Mouse (Mus musculus) midbrain, embryonic 11.5 days (tissue): ENCODE measurements at regions not wholly inside any gene's neighbourhood (a gene's known extent, or its start where the extent isn't known, plus 50 kb on each side); places are given as distances from the start of the nearest gene placed in this dataset.

Experiments used
- ATAC-seq: fragments of 200-750 bp; cut with Nextera tagmentation; 2 replicates; pipeline ENCODE4 v1.8.0; 2017; ENCODE audit warnings: moderate TSS enrichment, moderate library complexity; ENCODE audit not compliant: low FRiP score
- DNase-seq: peaks from one replicate; pipeline ENCODE4 v3.0.0; 2015; ENCODE audit warnings: low spot score; ENCODE audit errors: missing footprints
- H3K27ac ChIP-seq: fragments of 300-500 bp; sonication (generic); 2 replicates; pipeline ENCODE4 v1.5.1; 2014; ENCODE audit warnings: low read depth, low read length
- H3K27me3 ChIP-seq: fragments of 300-500 bp; sonication (generic); 2 replicates; pipeline ENCODE4 v1.6.1; 2014; ENCODE audit warnings: mild to moderate bottlenecking, low read length, moderate library complexity, mixed read lengths; ENCODE audit not compliant: control insufficient read depth, insufficient read depth
- H3K36me3 ChIP-seq: fragments of 300-500 bp; sonication (generic); 2 replicates; pipeline ENCODE4 v1.6.1; 2014; ENCODE audit warnings: mild to moderate bottlenecking, low read length, moderate library complexity, mixed read lengths; ENCODE audit not compliant: control insufficient read depth, insufficient read depth
- H3K4me1 ChIP-seq: fragments of 300-500 bp; sonication (generic); 2 replicates; pipeline ENCODE4 v1.6.1; 2014; ENCODE audit warnings: low read length; ENCODE audit not compliant: control insufficient read depth, insufficient read depth
- H3K4me2 ChIP-seq: fragments of 300-500 bp; sonication (generic); 2 replicates; pipeline ENCODE4 v1.6.1; 2014; ENCODE audit warnings: mild to moderate bottlenecking, moderate library complexity
- H3K4me3 ChIP-seq: fragments of 300-500 bp; sonication (generic); 2 replicates; pipeline ENCODE4 v1.5.1; 2014; ENCODE audit warnings: low read depth, low read length
- H3K9ac ChIP-seq: fragments of 300-500 bp; sonication (generic); 2 replicates; pipeline ENCODE4 v1.6.1; 2014; ENCODE audit warnings: low read length
- H3K9me3 ChIP-seq: fragments of 300-500 bp; sonication (generic); 2 replicates; pipeline ENCODE4 v1.6.1; 2016; ENCODE audit warnings: low read length; ENCODE audit not compliant: control insufficient read depth
- WGBS: fragments of 180-500 bp; shearing (Covaris S2); extraction: QIAGEN DNeasy Blood & Tissue Kit; methylation state at CpG from one replicate; pipeline ENCODE4 v1.1.7; 2014; 5-methylcytosine and 5-hydroxymethylcytosine counted together

GRCm38 (mm10) chr1:91664622-91665021 lies 124.3 kb downstream of the Asb1 start:
- Histone ChIP-seq H3K27me3 (no peaks in the 10 kb centered on the region), H3K4me2 (no peak overlapping the region), H3K36me3 (no peaks in the 10 kb centered on the region), H3K4me1 (no peaks in the 10 kb centered on the region), H3K9me3 (no peaks in the 10 kb centered on the region), H3K4me3 (no peak overlapping the region), H3K9ac (no peak overlapping the region), H3K27ac (no peak overlapping the region)
- ATAC-seq (no peak), DNase-seq (no peak)
- 82% methylated on average over 12 of the region's 12 CpGs for WGBS

GRCm38 (mm10) chr1:91668530-91668929 lies 128.2 kb downstream of the Asb1 start:
- Histone ChIP-seq H3K4me1 (no peaks in the 10 kb centered on the region), H3K36me3 (no peaks in the 10 kb centered on the region), H3K9me3 (no peaks in the 10 kb centered on the region), H3K4me2 (no peak overlapping the region), H3K27ac (no peak overlapping the region), H3K4me3 (no peak overlapping the region), H3K27me3 (no peaks in the 10 kb centered on the region), H3K9ac (no peak overlapping the region)
- no peak for DNase-seq
- no peak for ATAC-seq
- WGBS: 73% methylated on average over 6 of the region's 6 CpGs

GRCm38 (mm10) chr1:91670980-91671379 lies 130.3 kb upstream of the Twist2 start:
- no peak overlapping the region for H3K9ac ChIP-seq
- H3K36me3 ChIP-seq: no peaks in the 10 kb centered on the region
- no peak overlapping the region for H3K4me3 ChIP-seq
- no peaks in the 10 kb centered on the region for H3K27me3 ChIP-seq
- no peak overlapping the region for H3K27ac ChIP-seq
- ATAC-seq (no peak), DNase-seq (no peak)
- H3K9me3 ChIP-seq: no peaks in the 10 kb centered on the region
- H3K4me1 ChIP-seq: no peaks in the 10 kb centered on the region
- H3K4me2 ChIP-seq: no peak overlapping the region
- WGBS: 81% methylated on average over 13 of the region's 13 CpGs

GRCm38 (mm10) chr1:91674082-91674655 lies 127.1 kb upstream of the Twist2 start:
- no peaks in the 10 kb centered on the region for H3K4me1 ChIP-seq
- no peak for DNase-seq
- ATAC-seq: no peak
- WGBS: 89% methylated on average over 6 of the region's 6 CpGs
- no peaks in the 10 kb centered on the region for H3K27me3 ChIP-seq
- H3K9ac ChIP-seq: no peak overlapping the region
- H3K9me3 ChIP-seq: no peaks in the 10 kb centered on the region
- H3K27ac ChIP-seq: no peak overlapping the region
- no peak overlapping the region for H3K4me2 ChIP-seq
- H3K4me3 ChIP-seq: no peak overlapping the region
- no peaks in the 10 kb centered on the region for H3K36me3 ChIP-seq

- ATAC-seq: no peak
- Histone ChIP-seq H3K4me3 (no peak overlapping the region), H3K4me1 (no peaks in the 10 kb centered on the region), H3K9me3 (no peaks in the 10 kb centered on the region), H3K36me3 (no peaks in the 10 kb centered on the region), H3K4me2 (no peak overlapping the region), H3K9ac (no peak overlapping the region), H3K27me3 (no peaks in the 10 kb centered on the region), H3K27ac (no peak overlapping the region)
- DNase-seq: no peak
- WGBS: 79% methylated on average over 3 of the region's 3 CpGs
Measured at GRCm38 (mm10) chr1:91677062-91677461, 124.2 kb upstream of the Twist2 start.

GRCm38 (mm10) chr1:91678789-91679188 lies 122.5 kb upstream of the Twist2 start:
- DNase-seq (no peak), ATAC-seq (no peak)
- no peaks in the 10 kb centered on the region for H3K9me3 ChIP-seq
- H3K27me3 ChIP-seq: no peaks in the 10 kb centered on the region
- 78% methylated on average over 4 of the region's 4 CpGs for WGBS
- no peak overlapping the region for H3K27ac ChIP-seq
- no peak overlapping the region for H3K9ac ChIP-seq
- no peaks in the 10 kb centered on the region for H3K4me1 ChIP-seq
- H3K4me3 ChIP-seq: no peak overlapping the region
- H3K36me3 ChIP-seq: no peaks in the 10 kb centered on the region
- H3K4me2 ChIP-seq: no peak overlapping the region

GRCm38 (mm10) chr1:91685031-91685430 lies 116.2 kb upstream of the Twist2 start:
- no peak overlapping the region for H3K27ac ChIP-seq
- H3K9me3 ChIP-seq: no peaks in the 10 kb centered on the region
- no peak for DNase-seq
- H3K9ac ChIP-seq: no peak overlapping the region
- H3K4me2 ChIP-seq: no peak overlapping the region
- no peaks in the 10 kb centered on the region for H3K36me3 ChIP-seq
- H3K4me3 ChIP-seq: no peak overlapping the region
- no peaks in the 10 kb centered on the region for H3K27me3 ChIP-seq
- 80% methylated on average over 9 of the region's 9 CpGs for WGBS
- no peaks in the 10 kb centered on the region for H3K4me1 ChIP-seq
- ATAC-seq: no peak

- no peak for DNase-seq
- Histone ChIP-seq H3K9me3 (no peaks in the 10 kb centered on the region), H3K4me1 (no peaks in the 10 kb centered on the region), H3K4me2 (no peak overlapping the region), H3K27ac (no peak overlapping the region), H3K9ac (no peak overlapping the region), H3K27me3 (no peaks in the 10 kb centered on the region), H3K4me3 (no peak overlapping the region), H3K36me3 (no peaks in the 10 kb centered on the region)
- no peak for ATAC-seq
- WGBS: 84% methylated on average over 6 of the region's 6 CpGs
Measured at GRCm38 (mm10) chr1:91685789-91686188, 115.5 kb upstream of the Twist2 start.

GRCm38 (mm10) chr1:91691601-91692000 lies 109.7 kb upstream of the Twist2 start:
- no peak overlapping the region for H3K27ac ChIP-seq
- H3K9me3 ChIP-seq: no peaks in the 10 kb centered on the region; the same call in 1 of the 2 replicates
- no peaks in the 10 kb centered on the region for H3K4me1 ChIP-seq
- no peak overlapping the region for H3K4me2 ChIP-seq
- ATAC-seq: no peak
- 80% methylated on average over 1 of the region's 1 CpGs for WGBS
- H3K9ac ChIP-seq: no peak overlapping the region
- DNase-seq: no peak
- H3K27me3 ChIP-seq: no peaks in the 10 kb centered on the region
- no peaks in the 10 kb centered on the region for H3K36me3 ChIP-seq
- no peak overlapping the region for H3K4me3 ChIP-seq
